Mouse (Mus musculus) kidney, adult 11 months (tissue): ENCODE data around the gene Tssc4.

Experiments used
- DNase-seq: peaks from one replicate; pipeline ENCODE4 v3.0.0; 2022

The Tssc4 gene

DNA sequence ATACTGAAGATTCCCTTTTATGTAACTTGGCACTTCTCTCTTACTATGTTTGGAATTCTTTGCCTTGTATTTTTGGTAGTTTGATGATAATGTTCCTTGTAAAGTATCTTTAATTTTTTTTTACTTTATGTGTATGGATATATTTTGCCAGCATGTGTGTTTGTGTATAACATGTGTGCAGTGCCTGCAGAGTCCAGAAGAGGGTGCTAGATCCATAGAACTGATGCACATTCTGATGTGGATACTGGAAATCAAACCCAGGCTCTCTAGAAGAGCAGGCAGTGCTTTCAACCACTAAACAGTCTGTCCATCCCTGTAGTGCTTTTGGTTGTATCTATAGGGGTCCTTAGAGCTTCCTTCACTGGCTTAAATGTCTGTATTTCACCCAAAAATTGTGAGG lies 45.7 kb downstream of the Tssc4 start:
- no peak for DNase-seq

DNA sequence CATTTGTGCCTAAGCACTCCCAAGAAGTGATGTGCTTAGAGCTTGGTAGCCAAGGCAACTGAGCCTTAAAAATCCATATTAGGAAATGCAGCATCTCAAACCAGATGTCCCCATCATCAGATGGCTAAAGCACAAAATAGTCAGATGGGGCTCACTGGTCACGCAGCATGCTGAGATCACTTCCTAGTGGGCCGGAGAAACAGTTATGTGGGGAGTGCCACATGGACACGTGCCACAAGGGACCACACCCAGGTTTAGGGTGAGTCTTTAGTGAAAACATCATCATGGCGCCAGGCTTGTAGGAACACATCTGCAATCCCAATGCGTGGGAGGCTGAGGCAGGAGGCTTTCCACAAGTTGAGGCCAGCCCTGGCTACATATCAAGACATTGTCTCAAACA lies 47.5 kb downstream of the Tssc4 start:
- DNase-seq, result no peak

DNA sequence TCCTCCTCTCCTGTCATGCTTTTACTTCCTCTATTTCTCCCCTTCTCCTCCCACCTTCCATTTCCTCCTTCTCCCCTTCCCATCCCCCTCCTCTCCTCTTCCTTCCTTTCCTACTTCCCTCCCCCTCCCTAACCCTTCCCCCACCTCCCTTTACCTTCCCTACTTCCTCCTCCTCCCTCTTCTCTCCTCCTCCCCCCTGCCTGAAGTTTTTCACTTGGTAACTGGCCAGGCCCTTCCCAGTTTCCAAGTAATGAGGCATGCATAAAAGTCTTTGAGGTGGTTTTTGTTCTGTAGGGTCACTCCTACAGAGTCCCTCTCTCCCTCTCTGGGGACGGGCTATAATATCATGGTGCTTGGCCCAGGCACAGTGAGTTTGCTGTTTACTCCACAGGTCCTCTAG lies 50.4 kb downstream of the Tssc4 start:
- DNase-seq, result peak; percentile 49

DNA sequence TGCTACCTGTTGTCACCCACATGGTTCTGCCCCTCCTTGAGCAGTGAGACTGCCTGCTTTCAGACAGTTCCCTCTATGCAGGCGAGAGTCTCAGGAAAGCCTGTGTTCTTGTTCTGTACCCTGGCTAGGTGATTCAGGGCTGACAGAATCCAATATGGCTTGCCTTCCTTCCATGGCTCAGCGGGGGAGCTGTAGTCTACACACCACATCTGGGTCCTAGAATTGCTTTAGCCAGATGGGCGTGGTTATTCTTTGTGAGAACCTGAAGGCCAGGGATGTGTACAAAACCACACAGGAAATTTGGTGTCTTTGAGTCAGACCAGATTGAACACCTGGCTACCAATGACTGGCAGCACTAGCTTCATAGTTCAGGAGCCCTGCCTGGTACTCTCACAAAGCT lies 50.8 kb downstream of the Tssc4 start:
- no peak for DNase-seq
